Mouse (Mus musculus): ENCODE results near the gene Iqcn. TPM values are rescaled to one million over a fixed set of nuclear protein-coding genes. Genes with fewer than 3 reads are reported as not detected.

Iqcn gene
- polyA plus RNA-seq, 1 experiment from 2014 or later = 0.06 TPM

DNA sequence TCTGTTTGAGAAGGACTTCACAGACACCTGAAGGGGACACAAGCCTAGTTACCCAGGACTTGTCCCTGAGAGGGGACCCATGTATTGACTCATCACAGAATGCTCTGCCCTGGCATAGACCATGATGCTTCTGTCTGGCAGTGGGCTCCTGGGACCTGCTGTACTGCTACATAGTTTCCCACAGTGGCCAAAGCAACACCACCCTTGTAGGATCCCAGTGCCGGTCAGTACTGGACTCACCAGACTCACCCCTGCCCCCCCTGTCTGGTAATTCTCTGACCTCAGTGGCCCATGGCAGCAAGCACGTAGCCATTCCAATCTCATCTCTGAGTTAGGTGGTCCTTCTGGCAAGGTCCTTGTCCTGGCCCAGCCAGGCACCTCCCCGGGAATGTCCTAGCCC lies 15.1 kb upstream of the Iqcn start:
- no peaks in the 10 kb centered on the region for H3K27me3 ChIP-seq
- ATAC-seq = no peak
- in situ Hi-C loops (cut with MboI; ENCODE audit: low pct_unique_long_range_greater_than_20kb) = no loop called here
- ChIA-PET CTCF (no interaction called here), POLR2A (interaction anchor here (3.1 kb wide), 1 partner anchor 11 kb away, joined by 9 read pairs; the partner anchor contains the start of gene Jund)
- no peak for DNase-seq (ENCODE audit: low read depth, low spot score)
- no peak for TF ChIP-seq CTCF (IDR thresholded peaks at IDR 0.05)

DNA sequence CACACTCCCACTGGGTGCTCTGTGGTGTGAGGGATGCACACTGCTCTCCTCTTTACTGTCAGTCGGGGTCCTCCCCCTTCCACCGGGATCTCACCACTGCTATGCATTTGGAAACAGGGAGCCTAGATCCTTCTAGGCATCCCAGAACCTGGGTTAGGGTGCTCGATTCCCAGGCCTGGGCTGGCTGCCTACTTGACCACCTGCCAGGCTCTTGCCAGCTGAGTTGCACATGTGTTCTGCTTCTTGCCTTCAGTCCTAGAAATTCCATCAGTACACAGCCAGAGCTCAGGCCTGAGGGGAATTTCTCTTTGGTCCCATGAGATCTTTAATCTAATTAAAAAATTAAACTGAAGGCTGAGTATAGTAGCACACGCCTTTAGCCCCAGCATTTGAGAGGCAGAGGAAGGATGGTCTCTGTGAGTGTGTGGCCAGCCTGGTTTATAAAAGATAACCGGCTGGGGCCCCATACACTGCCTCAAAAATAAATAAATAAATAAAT lies 13.3 kb upstream of the Iqcn start:
- ChIA-PET POLR2A (no interaction called here), CTCF (no interaction called here)
- in situ Hi-C loops (cut with MboI; ENCODE audit: low pct_unique_long_range_greater_than_20kb) = no loop called here
- ATAC-seq = no peak
- no peak for DNase-seq (ENCODE audit: low read depth, low spot score)
- no peaks in the 10 kb centered on the region for H3K27me3 ChIP-seq
- no peak for TF ChIP-seq CTCF (IDR thresholded peaks at IDR 0.05)

DNA sequence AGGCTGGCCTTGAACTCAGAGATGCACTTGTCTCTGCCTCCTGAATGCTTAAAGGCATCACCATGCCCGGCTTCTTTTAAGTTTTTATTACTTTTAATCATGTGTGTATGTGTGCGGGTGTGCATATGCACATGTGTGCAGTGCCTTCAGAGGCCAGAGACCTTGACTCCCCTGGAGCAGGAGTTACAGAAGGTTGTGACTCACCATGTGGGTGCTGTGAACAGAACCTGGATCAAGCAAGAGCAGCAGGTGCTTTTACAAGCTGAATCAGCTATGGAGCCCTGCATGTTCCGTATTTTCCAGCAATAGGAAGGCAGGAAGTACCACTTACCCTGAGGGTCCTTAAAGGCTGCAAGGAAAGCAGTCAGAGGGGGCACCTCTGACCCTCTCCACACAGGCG lies 12.0 kb upstream of the Iqcn start:
- ChIA-PET POLR2A (no interaction called here), CTCF (no interaction called here)
- DNase-seq (ENCODE audit: low read depth, low spot score) (no peak), ATAC-seq (no peak)
- TF ChIP-seq CTCF (IDR thresholded peaks at IDR 0.05) = no peak
- no peaks in the 10 kb centered on the region for H3K27me3 ChIP-seq
- in situ Hi-C loops (cut with MboI; ENCODE audit: low pct_unique_long_range_greater_than_20kb) = no loop called here

DNA sequence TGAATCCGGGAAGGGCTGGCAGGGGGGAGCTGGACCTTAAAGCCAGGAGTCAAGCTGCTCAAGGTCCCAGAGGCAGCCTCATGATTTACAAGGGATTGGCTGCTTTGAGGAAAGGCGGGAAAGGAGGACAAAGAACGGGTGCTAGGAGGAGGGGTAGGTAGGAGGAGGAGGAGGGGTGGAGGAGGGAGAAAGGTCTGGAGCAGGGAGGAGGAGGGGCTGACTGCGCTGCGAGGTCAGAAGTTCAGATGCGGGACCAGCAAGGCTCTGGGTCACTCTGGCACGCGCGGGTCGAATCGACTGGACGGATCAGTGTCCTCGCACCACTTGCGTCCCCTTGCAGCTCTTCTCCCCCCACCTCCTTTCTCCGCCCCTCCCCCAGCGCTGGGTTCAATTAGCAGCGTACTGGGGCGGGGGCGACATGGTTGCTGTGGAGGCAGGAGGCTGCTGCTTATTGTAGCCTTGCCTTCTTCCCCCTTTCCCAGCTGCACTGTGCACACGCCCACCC lies 11.5 kb upstream of the Iqcn start:
- TF ChIP-seq CTCF (IDR thresholded peaks at IDR 0.05) = no peak
- ChIA-PET POLR2A (no interaction called here), CTCF (no interaction called here)
- in situ Hi-C loops (cut with MboI; ENCODE audit: low pct_unique_long_range_greater_than_20kb) = no loop called here
- DNase-seq (ENCODE audit: low read depth, low spot score) = no peak
- ATAC-seq = no peak
- H3K27me3 ChIP-seq = no peaks in the 10 kb centered on the region

DNA sequence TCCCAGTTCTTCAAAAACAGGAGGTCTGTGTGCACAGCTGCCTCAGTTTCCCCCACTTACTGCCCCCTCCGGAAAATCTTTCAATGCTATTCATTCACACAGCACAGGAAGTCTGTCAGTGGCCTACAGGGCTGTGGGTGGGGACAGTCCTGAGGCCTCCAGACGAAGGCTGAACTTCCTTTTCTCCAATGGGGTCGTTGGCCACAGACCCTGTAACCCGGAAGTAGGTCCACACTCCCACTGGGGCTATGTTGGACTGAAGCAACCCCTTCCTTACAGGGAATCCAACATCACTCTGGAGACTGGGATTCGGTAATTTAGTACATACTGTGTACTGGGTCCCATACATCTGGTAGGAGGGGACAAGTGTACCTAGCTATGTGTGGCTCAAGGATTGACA lies 9.6 kb upstream of the Iqcn start:
- ChIA-PET POLR2A (no interaction called here), CTCF (no interaction called here)
- in situ Hi-C loops (cut with MboI; ENCODE audit: low pct_unique_long_range_greater_than_20kb) = no loop called here
- no peak for ATAC-seq
- TF ChIP-seq CTCF (IDR thresholded peaks at IDR 0.05) = no peak
- no peak for DNase-seq (ENCODE audit: low read depth, low spot score)
- no peaks in the 10 kb centered on the region for H3K27me3 ChIP-seq

DNA sequence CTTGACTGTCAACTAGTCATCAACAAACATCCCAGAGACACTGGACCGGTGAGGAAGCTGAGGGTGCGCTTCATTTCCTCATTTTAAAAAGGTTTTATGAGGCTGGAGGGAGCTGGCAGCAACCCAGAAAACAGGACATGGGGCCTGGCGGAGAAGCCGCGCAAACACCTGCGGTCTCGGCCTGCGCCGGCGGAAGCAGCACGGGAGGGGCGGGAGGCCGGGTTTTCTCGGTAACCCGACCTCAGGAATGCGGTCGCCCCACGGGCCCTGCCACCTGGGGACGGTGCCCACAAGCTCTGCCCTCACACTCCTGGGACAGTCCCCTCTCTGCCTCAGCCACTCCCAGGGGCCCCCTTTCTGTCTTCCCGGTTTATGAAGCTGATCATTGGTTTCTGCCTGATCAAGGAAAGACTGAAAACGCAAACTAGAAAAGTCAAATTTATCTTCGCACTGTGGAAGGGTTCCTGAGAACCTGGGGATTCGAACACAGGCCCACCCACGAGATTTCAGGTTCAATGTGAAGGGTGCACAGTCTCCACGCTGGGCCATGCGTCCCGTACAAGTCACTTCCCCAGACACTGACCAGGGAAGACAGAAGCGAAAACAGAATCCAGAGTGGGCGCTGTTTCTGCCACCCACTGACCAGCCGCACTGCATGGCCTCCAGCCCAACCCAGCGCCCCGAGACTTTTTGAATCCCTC lies 7.8 kb upstream of the Iqcn start:
- no peak for TF ChIP-seq CTCF (IDR thresholded peaks at IDR 0.05)
- DNase-seq (ENCODE audit: low read depth, low spot score) = no peak
- no peaks in the 10 kb centered on the region for H3K27me3 ChIP-seq
- no peak for ATAC-seq
- ChIA-PET CTCF (interaction anchor here (1.0 to 1.1 kb wide), 2 partner anchors 23 to 59 kb away, joined by 3 read pairs; partner anchors contain the start of gene Lsm4), POLR2A (no interaction called here)
- in situ Hi-C loops (cut with MboI; ENCODE audit: low pct_unique_long_range_greater_than_20kb) = no loop called here

DNA sequence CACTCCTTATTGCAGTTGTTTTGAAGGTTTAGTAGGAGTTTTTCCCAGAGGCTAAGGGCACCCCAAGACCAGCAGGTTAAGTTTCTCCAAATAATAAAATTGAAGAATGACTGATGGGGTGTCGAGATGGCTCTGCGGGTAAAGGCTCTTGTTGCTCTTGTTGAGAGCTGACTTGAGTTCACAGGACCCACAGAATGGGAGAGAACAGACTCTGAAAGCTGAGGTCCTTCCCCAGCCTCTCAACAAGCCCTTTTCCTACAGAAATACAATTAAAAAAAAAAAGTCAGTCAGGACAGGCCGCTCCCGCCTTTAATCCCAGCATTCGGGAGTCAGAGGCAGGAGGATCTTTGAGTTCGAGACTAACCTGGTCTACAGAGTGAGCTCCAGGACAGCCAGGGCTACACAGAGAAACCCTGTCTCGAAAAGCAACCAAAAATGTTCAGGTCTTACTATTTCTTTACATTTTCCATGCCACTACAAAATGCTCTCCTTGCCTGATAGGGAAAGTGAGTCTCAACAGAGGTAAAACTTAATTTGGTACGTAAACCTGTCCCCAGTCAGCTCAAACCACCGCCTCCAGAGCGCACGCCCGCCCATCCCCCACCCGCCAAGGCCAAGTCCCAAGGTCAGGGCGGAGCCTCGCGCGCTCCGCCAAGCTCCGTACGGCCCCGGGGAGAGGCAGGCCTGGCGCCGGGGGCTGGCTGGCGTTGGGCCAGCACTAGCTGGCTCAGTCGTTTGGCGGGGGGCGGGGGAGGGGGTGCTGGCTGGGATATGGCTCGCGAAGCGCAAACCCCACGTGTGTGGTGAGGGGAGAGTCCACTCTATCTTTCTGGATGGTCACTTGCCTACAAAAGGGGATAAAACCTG lies 7.0 kb upstream of the Iqcn start:
- DNase-seq (ENCODE audit: low read depth, low spot score) (no peak), ATAC-seq (no peak)
- CTCF ChIA-PET = interaction anchor here (1.0 to 1.1 kb wide), 2 partner anchors 24 to 60 kb away, joined by 3 read pairs; partner anchors contain the start of gene Lsm4

DNA sequence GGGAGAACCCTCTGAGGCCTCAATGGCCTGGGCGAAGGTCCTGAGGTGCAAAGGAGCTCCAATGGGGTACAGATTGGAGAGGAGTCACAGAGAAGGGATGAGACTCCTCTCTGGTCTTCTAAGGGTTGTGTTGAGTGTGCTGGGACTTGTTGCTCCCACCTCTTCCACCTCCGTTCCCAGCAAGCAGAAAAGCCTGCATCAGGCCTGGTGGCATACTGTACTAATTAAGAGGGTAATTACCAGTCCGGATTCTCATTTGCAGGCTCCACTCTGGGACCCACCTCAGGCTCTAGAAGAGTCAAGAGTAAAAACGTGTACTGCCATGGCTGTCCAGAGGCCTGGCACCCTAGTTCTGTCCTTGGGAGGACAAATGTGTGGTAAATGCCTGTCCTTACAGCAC lies 6.3 kb upstream of the Iqcn start:
- no peaks in the 10 kb centered on the region for H3K27me3 ChIP-seq
- in situ Hi-C loops (cut with MboI; ENCODE audit: low pct_unique_long_range_greater_than_20kb) = no loop called here
- ChIA-PET CTCF (interaction anchor here (0.9 kb wide), 1 partner anchor 23 kb away, joined by 4 read pairs; the partner anchor contains the start of gene Lsm4), POLR2A (interaction anchor here (0.6 to 4.3 kb wide), 2 partner anchors 14 to 18 kb away, joined by 3 to 27 read pairs; no protein-coding TSS in a partner anchor)
- DNase-seq (ENCODE audit: low read depth, low spot score) (no peak), ATAC-seq (no peak)
- no peak for TF ChIP-seq CTCF (IDR thresholded peaks at IDR 0.05)

More for the DNA sequence above, 7.0 kb upstream of the Iqcn start:
- no peaks in the 10 kb centered on the region for H3K27me3 ChIP-seq
- no peak for TF ChIP-seq CTCF (IDR thresholded peaks at IDR 0.05)
- in situ Hi-C loops (cut with MboI; ENCODE audit: low pct_unique_long_range_greater_than_20kb) = no loop called here
- POLR2A ChIA-PET = interaction anchor here (4.3 kb wide), 1 partner anchor 18 kb away, joined by 27 read pairs; no protein-coding TSS in a partner anchor

DNA sequence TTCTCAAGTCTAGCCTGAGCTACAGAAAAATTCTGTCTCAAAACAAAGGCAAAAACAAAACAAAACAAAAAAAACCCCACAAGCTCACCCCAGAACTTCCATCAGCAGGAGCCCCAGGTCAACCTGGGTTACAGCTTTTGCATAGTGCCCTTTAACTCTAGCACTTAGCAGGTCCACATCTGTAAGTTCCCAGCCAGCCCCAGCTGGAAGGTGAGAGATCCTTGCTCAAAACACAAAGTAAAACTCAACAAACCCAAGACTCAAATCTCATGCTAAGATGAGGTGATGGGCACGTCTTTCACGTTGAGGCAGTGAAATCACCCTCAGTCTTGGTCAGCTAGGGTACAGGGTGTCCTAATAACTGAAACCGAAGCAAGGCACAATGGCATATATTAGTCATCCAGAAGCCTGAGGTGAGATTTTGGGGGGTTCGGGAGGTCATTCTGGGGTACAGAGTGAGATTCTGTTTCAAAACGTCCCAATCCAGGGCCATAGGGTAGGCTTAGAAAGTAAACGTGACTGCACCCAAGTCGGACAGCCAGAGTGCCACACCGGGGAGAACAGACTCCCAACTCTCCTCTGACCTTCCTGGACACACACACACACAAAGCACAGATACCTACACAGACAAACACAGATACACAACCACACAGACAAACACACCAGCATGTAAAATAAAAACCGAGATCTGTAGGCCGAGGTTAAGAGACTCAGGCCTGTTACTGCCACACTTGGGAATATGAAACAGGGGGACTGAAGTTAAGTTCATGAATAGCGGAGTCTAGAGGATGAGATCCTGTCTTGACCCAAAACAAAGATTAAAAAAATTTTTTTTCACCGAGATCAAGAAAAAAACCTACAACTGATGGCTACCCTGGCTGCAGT lies 5.6 kb upstream of the Iqcn start:
- ChIA-PET CTCF (interaction anchor here (0.9 to 5.3 kb wide), 2 partner anchors 24 to 26 kb away, joined by 4 to 45 read pairs; partner anchors contain the start of gene Lsm4), POLR2A (interaction anchor here (0.6 to 4.3 kb wide), 6 partner anchors 11 to 87 kb away, joined by 3 to 27 read pairs (median 10); partner anchors contain the start of gene Lsm4)
- in situ Hi-C loops (cut with MboI; ENCODE audit: low pct_unique_long_range_greater_than_20kb) = no loop called here
- no peaks in the 10 kb centered on the region for H3K27me3 ChIP-seq
- ATAC-seq (no peak), DNase-seq (ENCODE audit: low read depth, low spot score) (no peak)
- no peak for TF ChIP-seq CTCF (IDR thresholded peaks at IDR 0.05)

Data from Patski (cell line).